Mouse (Mus musculus): Measurements from ENCODE around the gene Sult6b1. TPM values are rescaled to one million over a fixed set of nuclear protein-coding genes. Genes with fewer than 3 reads are reported as not detected.

Gene Sult6b1
- total RNA-seq, 1 experiment from 2014 or later = not detected

- no peak for DNase-seq
These were observed 23.5 kb downstream of the Sult6b1 start for GRCm38 (mm10) chr17:78883291-78883690.

GRCm38 (mm10) chr17:78882401-78883112, 24.2 kb downstream of the Sult6b1 start, which contains the start of gene Eif2ak2:
Gene Eif2ak2 (minus strand): TSS chr17:78882573.
- DNase-seq = peak; percentile 96

GRCm38 (mm10) chr17:78881878-78882304, 24.9 kb downstream of the Sult6b1 start:
- peak; percentile 44 for DNase-seq

DNA sequence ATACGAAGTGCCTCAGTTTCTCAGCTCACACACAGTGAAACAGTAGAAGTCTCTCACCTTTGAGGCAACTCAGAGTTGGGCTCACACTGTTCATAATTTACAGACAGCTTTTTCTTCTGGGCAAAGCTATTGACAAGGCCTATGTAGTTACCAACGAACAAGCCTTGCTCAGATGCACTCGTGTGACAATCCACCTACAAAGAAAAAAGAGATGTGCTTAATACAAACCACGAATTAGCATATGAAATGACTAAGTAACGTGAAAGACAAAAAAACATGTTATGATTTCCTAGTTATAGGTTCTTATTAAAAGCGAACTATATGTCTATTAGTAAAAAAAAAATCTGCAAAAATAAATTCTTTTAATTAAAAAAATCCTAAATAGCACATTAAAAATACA, 32.9 kb downstream of the Sult6b1 start:
- no peak for DNase-seq

- no peak for DNase-seq
These were observed 50.5 kb downstream of the Sult6b1 start for GRCm38 (mm10) chr17:78856243-78856642.

- no peak for DNase-seq
These were observed 64.4 kb downstream of the Sult6b1 start for GRCm38 (mm10) chr17:78842271-78842928.

DNA sequence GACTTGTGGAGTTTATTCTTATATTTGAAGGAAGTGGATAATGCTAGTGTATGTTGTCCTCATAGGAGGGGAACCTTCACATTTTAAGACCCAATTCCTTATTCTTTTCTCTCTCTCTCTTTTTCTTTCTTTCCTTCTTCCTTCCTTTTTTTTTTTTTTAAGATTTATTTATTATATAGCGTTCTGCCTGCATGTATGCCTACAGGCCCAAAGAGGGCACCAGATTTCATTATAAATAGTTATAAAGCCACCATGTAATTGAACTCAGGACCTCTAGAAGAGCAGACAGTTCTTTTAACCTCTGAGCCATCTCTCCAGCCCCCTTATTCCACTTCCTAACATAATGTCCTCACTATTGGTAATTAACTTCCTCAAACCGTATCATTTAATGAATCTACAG, 70.7 kb downstream of the Sult6b1 start:
- no peak for DNase-seq

GRCm38 (mm10) chr17:78834856-78835835, 71.6 kb downstream of the Sult6b1 start, which contains the start of the genes Heatr5b and Gpatch11:
Gene Heatr5b (minus strand): TSS chr17:78835364.
Gene Gpatch11 (plus strand): TSS chr17:78835567.
- peak; percentile 100 for DNase-seq

Other genes with a start within 250 kb of the Sult6b1 start
- gene Strn, start 169.8 kb downstream of the Sult6b1 start, total RNA-seq (2021) = 23.4 and 24.4 TPM in 2 replicates
- 29.8 and 31.5 TPM in 2 replicates for gene Heatr5b, start 71.6 kb downstream of the Sult6b1 start, total RNA-seq (2021)
- gene Gpatch11, start 71.4 kb downstream of the Sult6b1 start, total RNA-seq (2021) = 30.1 and 33.2 TPM in 2 replicates
- 20.6 and 23.3 TPM in 2 replicates for gene Eif2ak2, start 24.4 kb downstream of the Sult6b1 start, total RNA-seq (2021)
- 30.7 and 37.6 TPM in 2 replicates for gene Cebpzos, start 9.5 kb upstream of the Sult6b1 start, total RNA-seq (2021)
- gene Cebpz, start 30.1 kb upstream of the Sult6b1 start, total RNA-seq (2021) = 45.6 and 52.3 TPM in 2 replicates
- gene Ndufaf7, start 30.1 kb upstream of the Sult6b1 start, total RNA-seq (2021) = 41.8 and 45.7 TPM in 2 replicates
- gene Prkd3, start 113.8 kb upstream of the Sult6b1 start, total RNA-seq (2021) = 35.5 and 39.6 TPM in 2 replicates
- gene Qpct, start 144.9 kb upstream of the Sult6b1 start, total RNA-seq (2021) = 9.2 and 13.0 TPM in 2 replicates